Mouse (Mus musculus): ENCODE measurements around the gene Ppfia2. TPM values are rescaled to one million over a fixed set of nuclear protein-coding genes. Genes with fewer than 3 reads are reported as not detected.

The Ppfia2 gene
- total RNA-seq, 2 experiments from 2014 or later: 0.57 to 0.86 TPM

GRCm38 (mm10) chr10:106665221-106665620, 195.1 kb downstream of the Ppfia2 start:
- DNase-seq (ENCODE audit: low spot score in 2 of 2): no peak

- DNase-seq (ENCODE audit: low spot score in 2 of 2): no peak
Observed at GRCm38 (mm10) chr10:106670170-106670569, 200.0 kb downstream of the Ppfia2 start.

GRCm38 (mm10) chr10:106681395-106681794, 211.3 kb downstream of the Ppfia2 start:
- DNase-seq (ENCODE audit: low spot score in 2 of 2): no peak

- no peak for DNase-seq (ENCODE audit: low spot score in 2 of 2)
Observed at GRCm38 (mm10) chr10:106685519-106685918, 215.4 kb downstream of the Ppfia2 start.

GRCm38 (mm10) chr10:106719936-106720335, 249.8 kb downstream of the Ppfia2 start:
- no peak for DNase-seq (ENCODE audit: low spot score in 2 of 2)

GRCm38 (mm10) chr10:106732265-106732664, 262.1 kb downstream of the Ppfia2 start:
- no peak for DNase-seq (ENCODE audit: low spot score in 2 of 2)

GRCm38 (mm10) chr10:106736230-106737063, 266.3 kb downstream of the Ppfia2 start:
- DNase-seq (ENCODE audit: low spot score in 2 of 2): no peak

GRCm38 (mm10) chr10:106738190-106738589, 268.1 kb downstream of the Ppfia2 start:
- DNase-seq (ENCODE audit: low spot score in 2 of 2): no peak

GRCm38 (mm10) chr10:106744966-106745365, 274.8 kb downstream of the Ppfia2 start:
- no peak for DNase-seq (ENCODE audit: low spot score in 2 of 2)

GRCm38 (mm10) chr10:106761061-106761460, 290.9 kb downstream of the Ppfia2 start:
- no peak for DNase-seq (ENCODE audit: low spot score in 2 of 2)

GRCm38 (mm10) chr10:106763785-106764184, 293.6 kb downstream of the Ppfia2 start:
- no peak for DNase-seq (ENCODE audit: low spot score in 2 of 2)

GRCm38 (mm10) chr10:106775571-106775970, 305.4 kb downstream of the Ppfia2 start:
- no peak for DNase-seq (ENCODE audit: low spot score in 2 of 2)

- no peak for DNase-seq (ENCODE audit: low spot score in 2 of 2)
Observed at GRCm38 (mm10) chr10:106815447-106815846, 345.3 kb downstream of the Ppfia2 start.

- no peak for DNase-seq (ENCODE audit: low spot score in 2 of 2)
Observed at GRCm38 (mm10) chr10:106818381-106818780, 348.2 kb downstream of the Ppfia2 start.

GRCm38 (mm10) chr10:106824215-106824614, 354.1 kb downstream of the Ppfia2 start:
- no peak for DNase-seq (ENCODE audit: low spot score in 2 of 2)

GRCm38 (mm10) chr10:106838476-106838875, 368.3 kb downstream of the Ppfia2 start:
- no peak for DNase-seq (ENCODE audit: low spot score in 2 of 2)

GRCm38 (mm10) chr10:106858106-106858505, 388.0 kb downstream of the Ppfia2 start:
- DNase-seq (ENCODE audit: low spot score in 2 of 2): no peak

- no peak for DNase-seq (ENCODE audit: low spot score in 2 of 2)
Observed at GRCm38 (mm10) chr10:106870233-106870632, 400.1 kb downstream of the Ppfia2 start.

GRCm38 (mm10) chr10:106871847-106872246, 401.7 kb downstream of the Ppfia2 start:
- no peak for DNase-seq (ENCODE audit: low spot score in 2 of 2)

GRCm38 (mm10) chr10:106872714-106873113, 402.6 kb downstream of the Ppfia2 start:
- DNase-seq (ENCODE audit: low spot score in 2 of 2): no peak

GRCm38 (mm10) chr10:106881330-106881729, 411.2 kb downstream of the Ppfia2 start:
- DNase-seq (ENCODE audit: low spot score in 2 of 2): no peak

GRCm38 (mm10) chr10:106896351-106896750, 426.2 kb downstream of the Ppfia2 start:
- DNase-seq (ENCODE audit: low spot score in 2 of 2): no peak

GRCm38 (mm10) chr10:106910108-106910507, 440.0 kb downstream of the Ppfia2 start:
- no peak for DNase-seq (ENCODE audit: low spot score in 2 of 2)
